Mouse (Mus musculus) forebrain, embryonic 16.5 days (tissue): ENCODE measurements around the gene Ppp2r2c. TPM values are rescaled to one million over a fixed set of nuclear protein-coding genes. Genes with fewer than 3 reads are reported as not detected.
"Not testable (repeated sequence)": the region's sequence is repeated elsewhere in the genome, so short reads cannot be mapped to it uniquely, and the experiment has no call there.

Source experiments
- ATAC-seq: fragments of 200-750 bp; cut with Nextera tagmentation; 2 replicates; pipeline ENCODE4 v1.8.0; 2017; ENCODE audit warnings: mild to moderate bottlenecking, moderate library complexity
- H3K27ac ChIP-seq: fragments of 300-500 bp; sonication (generic); 2 replicates; pipeline ENCODE4 v1.5.1; 2014; ENCODE audit warnings: low read length, control low read depth
- H3K27me3 ChIP-seq: fragments of 300-500 bp; sonication (generic); replicated peaks from 2 replicates; pipeline ENCODE4 v1.6.1; 2014; ENCODE audit warnings: low read length; ENCODE audit not compliant: control insufficient read depth, insufficient read depth
- H3K36me3 ChIP-seq: fragments of 300-500 bp; sonication (generic); 2 replicates; pipeline ENCODE4 v1.6.1; 2014; ENCODE audit not compliant: control insufficient read depth, insufficient read depth
- H3K4me1 ChIP-seq: fragments of 300-500 bp; sonication (generic); replicated peaks from 2 replicates; pipeline ENCODE4 v1.6.1; 2014; ENCODE audit warnings: low read length; ENCODE audit not compliant: control insufficient read depth, insufficient read depth
- H3K4me2 ChIP-seq: fragments of 300-500 bp; sonication (generic); 2 replicates; pipeline ENCODE4 v1.6.1; 2014; ENCODE audit warnings: mild to moderate bottlenecking, low read length, control low read depth
- H3K4me3 ChIP-seq: fragments of 300-500 bp; sonication (generic); replicated peaks from 2 replicates; pipeline ENCODE4 v1.5.1; 2014; ENCODE audit warnings: mild to moderate bottlenecking, low read length, control low read depth
- H3K9ac ChIP-seq: fragments of 300-500 bp; sonication (generic); replicated peaks from 2 replicates; pipeline ENCODE4 v1.6.1; 2014; ENCODE audit warnings: low read depth, low read length, control low read depth
- H3K9me3 ChIP-seq: fragments of 300-500 bp; sonication (generic); 2 replicates; pipeline ENCODE4 v1.6.1; 2016; ENCODE audit warnings: low read length; ENCODE audit not compliant: control insufficient read depth
- WGBS: fragments of 180-500 bp; shearing (Covaris S2); extraction: QIAGEN DNeasy Blood & Tissue Kit; methylation state at CpG from one replicate; pipeline ENCODE4 v1.1.7; 2014; 5-methylcytosine and 5-hydroxymethylcytosine counted together
- polyA plus RNA-seq: library from polyadenylated mRNA; unstranded; fragments of >200 nt; fragmentation: Nextera tagmentation; extraction: Ambion mirVana; gene quantifications from 2 replicates; pipeline ENCODE4 v1.2.1, GENCODE M21; 2015

Ppp2r2c gene
- polyA plus RNA-seq, 1 experiment from 2014 or later: 38.3 TPM

DNA sequence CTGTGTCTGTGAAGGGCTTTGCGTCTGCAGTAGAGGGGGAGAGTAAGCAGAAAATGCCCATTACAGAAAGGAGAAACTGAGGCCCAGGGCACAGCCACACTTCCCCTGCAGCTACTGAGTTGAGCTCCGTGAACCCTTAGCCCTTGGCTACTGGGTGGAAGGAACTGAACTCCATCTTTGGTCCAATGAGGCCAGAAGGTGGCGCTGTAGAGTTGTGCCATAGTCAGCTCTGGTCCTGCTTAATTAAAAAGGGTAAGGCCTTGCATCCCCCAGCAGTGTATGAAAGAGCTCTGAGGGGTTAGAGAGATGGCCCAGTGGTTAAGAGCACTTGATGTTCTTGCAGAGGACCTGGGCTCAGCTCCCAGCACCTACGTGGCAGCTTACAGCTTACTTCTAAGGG is 60.4 kb downstream of the Ppp2r2c start:
- no peaks in the 10 kb centered on the region for H3K27me3 ChIP-seq
- ATAC-seq: no peak
- 59% methylated on average over 4 of the region's 4 CpGs for WGBS
- H3K4me2 ChIP-seq: no peak overlapping the region
- no peak overlapping the region for H3K27ac ChIP-seq
- peaks cover 2% of the 10 kb centered on the region; the same call in 1 of the 2 replicates for H3K36me3 ChIP-seq
- no peak overlapping the region for H3K4me3 ChIP-seq
- peaks cover 9% of the 10 kb centered on the region; the same call in 1 of the 2 replicates for H3K4me1 ChIP-seq
- no peak overlapping the region for H3K9ac ChIP-seq
- H3K9me3 ChIP-seq: no peaks in the 10 kb centered on the region

DNA sequence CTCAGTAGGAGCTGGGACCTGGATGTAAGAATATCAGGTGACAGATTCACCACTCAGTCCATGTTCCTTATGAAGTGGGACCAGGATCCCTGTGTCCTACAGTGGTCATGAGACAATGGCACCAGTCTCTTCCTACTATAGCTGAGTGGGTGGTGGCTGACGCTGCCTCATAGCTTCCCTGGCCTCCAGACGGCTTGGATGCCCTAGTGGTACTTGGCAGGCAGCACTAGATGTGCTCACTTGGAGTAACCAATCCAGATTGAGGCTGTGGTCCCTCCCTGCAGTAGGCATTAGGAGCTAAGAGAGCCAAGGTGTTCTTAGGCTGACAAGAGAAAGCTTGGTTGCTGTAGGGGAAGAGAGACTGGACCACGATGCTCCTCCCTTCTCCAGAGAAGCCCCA is 61.1 kb downstream of the Ppp2r2c start:
- no peaks in the 10 kb centered on the region for H3K27me3 ChIP-seq
- H3K4me2 ChIP-seq: no peak overlapping the region
- H3K9me3 ChIP-seq: no peaks in the 10 kb centered on the region
- ATAC-seq: no peak
- no peak overlapping the region for H3K4me3 ChIP-seq
- peaks cover 4% of the 10 kb centered on the region; the same call in 1 of the 2 replicates for H3K4me1 ChIP-seq
- peaks cover 2% of the 10 kb centered on the region; the same call in 1 of the 2 replicates for H3K36me3 ChIP-seq
- H3K9ac ChIP-seq: no peak overlapping the region
- H3K27ac ChIP-seq: no peak overlapping the region
- WGBS: 73% methylated on average over 3 of the region's 3 CpGs

DNA sequence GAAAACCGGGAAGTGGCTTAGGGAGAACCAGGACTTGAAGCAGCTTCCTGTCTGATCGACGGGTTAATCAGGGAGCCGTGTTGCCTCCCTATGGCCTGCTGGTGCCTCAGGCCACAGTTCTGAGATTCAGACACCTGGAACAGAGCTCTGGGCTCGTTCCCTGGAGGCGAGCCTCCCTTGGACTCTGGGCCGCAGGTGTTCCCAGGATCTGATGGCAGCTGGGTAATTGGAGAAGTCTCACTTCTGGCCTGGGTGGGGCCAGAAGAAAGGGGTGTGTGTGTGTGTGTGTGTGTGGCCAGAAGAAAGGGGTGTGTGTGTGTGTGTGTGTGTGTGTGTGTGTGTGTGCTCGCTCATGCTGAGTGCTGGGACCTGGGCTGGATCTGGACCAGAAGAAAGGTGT is 65.1 kb downstream of the Ppp2r2c start:
- Histone ChIP-seq H3K4me3 (no peak overlapping the region), H3K4me1 (peaks cover 11% of the 10 kb centered on the region), H3K9me3 (no peaks in the 10 kb centered on the region), H3K36me3 (peaks cover 2% of the 10 kb centered on the region; the same call in 1 of the 2 replicates), H3K9ac (no peak overlapping the region), H3K27ac (no peak overlapping the region), H3K27me3 (no peaks in the 10 kb centered on the region), H3K4me2 (no peak overlapping the region)
- 55% methylated on average over 8 of the region's 8 CpGs for WGBS
- no peak for ATAC-seq

DNA sequence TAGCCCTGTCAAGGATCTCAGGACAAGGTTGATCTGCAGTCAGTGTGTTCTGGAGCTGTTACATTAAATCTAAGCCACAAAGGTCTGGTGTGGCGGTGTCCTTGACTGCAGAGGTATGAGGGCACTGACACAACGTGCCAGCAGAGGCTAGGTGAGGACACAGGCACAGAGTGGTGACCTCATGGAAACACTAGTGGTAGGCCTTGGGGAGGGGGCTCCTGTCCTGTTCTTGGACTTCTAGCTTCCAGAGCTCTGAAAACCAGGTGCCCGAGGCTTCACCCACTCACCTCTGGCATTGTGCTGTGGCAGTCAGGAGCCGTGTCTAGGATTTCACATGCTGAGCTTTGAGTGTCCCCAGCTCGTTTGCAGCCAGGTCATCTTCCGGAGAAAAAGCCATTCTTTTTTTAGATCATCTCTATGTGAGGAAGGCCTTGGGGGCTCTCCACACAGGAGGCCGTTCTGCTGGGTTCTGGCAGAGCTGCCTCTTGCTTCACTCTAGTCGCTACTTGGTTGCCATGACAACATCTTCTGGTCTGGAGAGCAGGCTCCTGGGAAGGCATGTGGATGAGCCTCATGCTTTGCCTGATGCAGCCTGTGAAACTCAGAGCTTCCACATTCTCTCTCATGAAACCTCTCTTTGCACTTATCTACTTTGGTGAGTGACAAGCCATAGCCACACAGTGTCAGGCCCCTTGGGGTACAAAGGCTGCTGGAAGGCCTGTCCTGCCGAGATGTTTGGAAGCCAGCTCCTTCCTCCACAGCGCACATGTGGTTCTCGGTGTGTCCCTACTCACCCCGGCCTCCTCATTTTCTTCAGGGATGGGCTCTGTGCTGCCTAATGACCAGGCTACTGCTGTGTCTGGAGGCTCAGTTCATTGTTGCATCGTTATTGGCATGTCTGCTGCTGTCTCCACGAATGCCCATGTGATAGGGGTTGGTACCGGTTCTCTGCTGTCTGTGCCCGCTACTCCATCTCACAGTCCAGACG is 67.5 kb downstream of the Ppp2r2c start:
- no peak overlapping the region for H3K9ac ChIP-seq
- H3K4me3 ChIP-seq: no peak overlapping the region
- H3K4me1 ChIP-seq: peaks cover 11% of the 10 kb centered on the region
- peak; percentile 88 for ATAC-seq
- H3K27ac ChIP-seq: peak overlapping the region; percentile 21; the same call in 1 of the 2 replicates
- 49% methylated on average over 17 of the region's 17 CpGs for WGBS
- no peaks in the 10 kb centered on the region for H3K9me3 ChIP-seq
- H3K27me3 ChIP-seq: no peaks in the 10 kb centered on the region
- H3K36me3 ChIP-seq: peaks cover 2% of the 10 kb centered on the region; the same call in 1 of the 2 replicates
- H3K4me2 ChIP-seq: no peak overlapping the region

DNA sequence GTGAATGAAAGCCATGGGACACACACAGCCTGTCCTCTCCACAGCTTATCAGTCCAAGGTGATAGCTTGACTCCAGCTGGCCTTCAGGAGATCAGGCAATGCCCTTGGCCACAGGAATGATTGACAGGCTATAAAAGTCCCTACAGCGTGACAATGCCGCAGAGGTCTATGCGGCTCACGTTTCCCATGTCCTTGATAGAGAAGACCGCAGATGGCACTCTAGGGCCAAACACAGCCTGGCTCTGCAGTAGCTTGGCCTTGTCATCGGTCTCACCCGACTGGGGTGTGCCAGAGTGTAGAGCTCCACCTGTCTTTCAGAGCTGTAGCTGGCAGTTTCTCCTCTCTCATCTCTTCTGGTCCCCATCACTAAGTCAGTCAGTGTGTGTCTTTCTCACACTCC is 68.2 kb downstream of the Ppp2r2c start:
- Histone ChIP-seq H3K9me3 (no peaks in the 10 kb centered on the region), H3K4me2 (no peak overlapping the region), H3K36me3 (peaks cover under 1% of the 10 kb centered on the region; the same call in 1 of the 2 replicates), H3K4me3 (no peak overlapping the region), H3K4me1 (peaks cover 11% of the 10 kb centered on the region), H3K9ac (no peak overlapping the region), H3K27me3 (no peaks in the 10 kb centered on the region), H3K27ac (peak overlapping the region; percentile 21; the same call in 1 of the 2 replicates)
- ATAC-seq: 0 out of 2 replicates have a peak, but pooled peaks have one; percentile 11
- WGBS: 78% methylated on average over 7 of the region's 7 CpGs

DNA sequence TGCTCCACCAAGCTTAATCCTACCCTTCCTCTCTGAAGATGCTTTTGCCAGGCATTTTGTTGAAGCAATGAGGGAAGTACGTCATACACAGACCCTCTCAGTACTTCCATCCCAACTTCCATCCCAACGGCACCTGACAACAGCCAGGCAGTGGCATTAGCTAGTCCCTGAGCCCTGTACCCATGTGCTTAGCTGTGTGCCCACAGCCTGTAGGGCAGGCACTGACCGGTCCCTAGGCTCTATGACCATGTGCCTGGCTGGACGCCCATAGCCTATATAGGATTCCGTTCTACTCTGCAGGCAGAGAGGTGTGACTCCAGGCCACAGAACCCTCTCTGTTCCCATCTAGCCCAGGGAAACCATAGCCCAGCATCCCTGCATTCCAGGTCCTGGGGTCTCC is 69.7 kb downstream of the Ppp2r2c start:
- H3K27ac ChIP-seq: no peak overlapping the region
- no peaks in the 10 kb centered on the region for H3K36me3 ChIP-seq
- no peaks in the 10 kb centered on the region for H3K27me3 ChIP-seq
- ATAC-seq: no peak
- H3K9me3 ChIP-seq: no peaks in the 10 kb centered on the region; the same call in 1 of the 2 replicates
- 92% methylated on average over 5 of the region's 5 CpGs for WGBS
- peaks cover 11% of the 10 kb centered on the region for H3K4me1 ChIP-seq
- H3K9ac ChIP-seq: no peak overlapping the region
- H3K4me3 ChIP-seq: no peak overlapping the region
- H3K4me2 ChIP-seq: no peak overlapping the region

DNA sequence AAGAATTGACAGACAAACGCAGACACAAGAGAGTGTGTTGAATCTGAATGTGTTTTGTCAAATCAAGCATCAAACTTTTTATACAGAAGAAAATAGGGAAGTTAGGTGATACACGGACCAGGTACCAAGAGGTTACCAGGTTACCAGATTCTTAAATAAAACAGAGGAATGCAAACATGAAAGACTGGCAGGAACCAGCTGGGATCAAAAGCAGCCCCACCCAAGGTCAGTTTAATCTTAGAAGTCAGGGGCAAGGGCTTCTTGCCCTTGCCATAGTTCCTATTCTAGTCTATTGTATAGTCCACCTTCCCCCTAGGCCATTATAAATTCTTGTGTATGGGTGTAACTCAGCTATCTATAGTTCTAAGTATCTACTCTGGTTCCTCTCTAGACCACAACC is 70.7 kb downstream of the Ppp2r2c start:
- 73% methylated on average over 2 of the region's 2 CpGs for WGBS
- not testable (repeated sequence) for H3K4me3 ChIP-seq, H3K4me2 ChIP-seq, H3K27me3 ChIP-seq, H3K27ac ChIP-seq, H3K36me3 ChIP-seq, H3K9me3 ChIP-seq, H3K9ac ChIP-seq, ATAC-seq
- peaks cover 11% of the 10 kb centered on the region for H3K4me1 ChIP-seq

DNA sequence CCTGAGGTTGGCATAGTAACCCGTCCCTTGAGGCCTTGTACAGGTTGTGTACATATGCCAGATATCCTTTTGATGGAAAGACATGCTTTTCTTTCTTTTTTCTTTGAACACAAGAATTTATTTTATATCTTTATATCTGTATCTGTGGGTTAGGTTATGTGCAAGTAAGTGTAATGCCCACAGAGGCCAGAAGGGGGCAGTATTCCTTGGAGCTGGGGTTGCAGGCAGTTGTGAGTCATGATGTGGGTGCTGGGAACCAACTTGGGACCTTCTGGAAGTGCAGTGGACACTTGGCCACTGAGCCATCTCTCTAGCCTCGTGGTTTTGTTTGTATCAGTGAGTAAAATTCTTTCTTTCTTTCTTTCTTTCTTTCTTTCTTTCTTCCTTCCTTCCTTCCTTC is 74.1 kb downstream of the Ppp2r2c start:
- peaks cover 3% of the 10 kb centered on the region; the same call in 1 of the 2 replicates for H3K27me3 ChIP-seq
- WGBS: 92% methylated on average over 2 of the region's 2 CpGs
- H3K4me3 ChIP-seq: no peak overlapping the region
- no peak overlapping the region for H3K9ac ChIP-seq
- no peak overlapping the region for H3K27ac ChIP-seq
- no peaks in the 10 kb centered on the region for H3K36me3 ChIP-seq
- ATAC-seq: no peak
- peaks cover 21% of the 10 kb centered on the region for H3K4me1 ChIP-seq
- no peak overlapping the region for H3K4me2 ChIP-seq
- no peaks in the 10 kb centered on the region; the same call in 1 of the 2 replicates for H3K9me3 ChIP-seq

DNA sequence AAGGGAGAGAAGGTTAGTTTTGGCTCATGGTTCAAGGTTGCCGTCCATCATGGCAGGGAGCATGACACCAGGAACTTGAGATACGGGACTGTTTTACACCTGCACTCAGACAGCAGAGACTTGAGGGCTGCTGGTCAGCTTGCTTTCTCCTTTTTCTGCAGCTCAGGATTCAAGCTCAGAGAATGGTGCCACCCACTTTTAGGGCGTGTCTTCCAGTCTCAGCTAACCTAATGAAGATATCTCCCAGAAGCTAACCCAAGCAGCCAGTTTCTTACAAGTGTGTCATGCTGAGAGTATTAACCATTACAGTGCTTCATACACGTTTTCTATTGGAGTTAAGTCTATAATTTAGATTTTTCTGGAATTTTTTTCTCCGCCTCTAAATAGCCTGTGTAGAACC is 76.2 kb downstream of the Ppp2r2c start:
- no peaks in the 10 kb centered on the region for H3K36me3 ChIP-seq
- 68% methylated on average over 5 of the region's 5 CpGs for WGBS
- peaks cover 21% of the 10 kb centered on the region for H3K4me1 ChIP-seq
- no peaks in the 10 kb centered on the region; the same call in 1 of the 2 replicates for H3K9me3 ChIP-seq
- no peak overlapping the region for H3K4me2 ChIP-seq
- ATAC-seq: no peak
- peaks cover 5% of the 10 kb centered on the region; the same call in 1 of the 2 replicates for H3K27me3 ChIP-seq
- H3K27ac ChIP-seq: peak overlapping the region; percentile 81
- H3K4me3 ChIP-seq: no peak overlapping the region
- no peak overlapping the region for H3K9ac ChIP-seq
